Mouse (Mus musculus) C2C12 (cell line): ENCODE results near the gene Cfb. TPM values are rescaled to one million over a fixed set of nuclear protein-coding genes. Genes with fewer than 3 reads are reported as not detected.

Source experiments
- H3K27me3 ChIP-seq: one replicate; pipeline ENCODE4 v1.6.1; 2011; ENCODE audit not compliant: control insufficient read depth, insufficient read depth, insufficient read length
- H3K36me3 ChIP-seq: one replicate; pipeline ENCODE4 v1.6.1; 2011; ENCODE audit not compliant: control insufficient read depth, insufficient read depth
- H3K4me3 ChIP-seq: one replicate; pipeline ENCODE4 v1.5.1; 2011; ENCODE audit warnings: mild to moderate bottlenecking, control low read depth; ENCODE audit not compliant: poor library complexity, insufficient read depth, severe bottlenecking
- H3K79me2 ChIP-seq: one replicate; pipeline ENCODE4 v1.6.1; 2011; ENCODE audit not compliant: control insufficient read depth, insufficient read depth
- H3K79me3 ChIP-seq: one replicate; pipeline ENCODE4 v1.6.1; 2011; ENCODE audit warnings: low read depth, control low read depth
- H3ac ChIP-seq: one replicate; pipeline ENCODE3; 2011; ENCODE audit warnings: low read depth; ENCODE audit not compliant: control insufficient read depth, insufficient read length
- CEBPB ChIP-seq: IDR thresholded peaks from one replicate; pipeline ENCODE4 v1.6.1; 2011; ENCODE audit warnings: low read depth, mild to moderate bottlenecking, control low read depth, moderate library complexity
- CTCF ChIP-seq: IDR thresholded peaks from one replicate; pipeline ENCODE4 v1.5.1; 2011; ENCODE audit not compliant: control insufficient read depth, insufficient read depth, insufficient read length
- FOSL1 ChIP-seq: IDR thresholded peaks from one replicate; pipeline ENCODE4 v1.8.0; 2011; ENCODE audit warnings: mild to moderate bottlenecking, low read length; ENCODE audit not compliant: poor library complexity, insufficient read depth, severe bottlenecking
- MAX ChIP-seq: IDR thresholded peaks from one replicate; pipeline ENCODE4 v1.6.1; 2011; ENCODE audit warnings: mild to moderate bottlenecking, control low read depth
- MYOD1 ChIP-seq: IDR thresholded peaks from one replicate; pipeline ENCODE4 v1.6.1; 2011; ENCODE audit warnings: low read depth; ENCODE audit not compliant: control insufficient read depth, insufficient read length
- MYOG ChIP-seq: IDR thresholded peaks from one replicate; pipeline ENCODE4 v1.6.1; 2011; ENCODE audit not compliant: control insufficient read depth, insufficient read length; ENCODE audit errors: extremely low read depth
- USF1 ChIP-seq: IDR thresholded peaks from one replicate; pipeline ENCODE4 v1.6.1; 2011; ENCODE audit warnings: low read depth, mild to moderate bottlenecking, control low read depth, moderate library complexity
- polyA plus RNA-seq: library from polyadenylated mRNA; unstranded; fragments of >200 nt; fragmentation: generic; extraction: Trizol; gene quantifications from one replicate; pipeline ENCODE4 v1.2.1, GENCODE M21; 2012; ENCODE audit warnings: missing spikeins

The Cfb gene
- polyA plus RNA-seq, 1 experiment = 0.28 TPM

GRCm38 (mm10) chr17:34895724-34896123 lies 33.4 kb upstream of the Cfb start:
- H3K4me3 ChIP-seq = no peak overlapping the region

GRCm38 (mm10) chr17:34894801-34895530 lies 32.6 kb upstream of the Cfb start:
- Histone ChIP-seq H3K27me3 (no peaks in the 10 kb centered on the region), H3K79me2 (peaks cover 42% of the 10 kb centered on the region), H3ac (peak overlapping the region; percentile 72), H3K79me3 (peaks cover 9% of the 10 kb centered on the region), H3K36me3 (no peaks in the 10 kb centered on the region), H3K4me3 (peak overlapping the region; percentile 61)
- TF ChIP-seq MAX (peak; percentile 7), CEBPB (no peak), MYOG (no peak)

More at GRCm38 (mm10) chr17:34895724-34896123, 33.4 kb upstream of the Cfb start:
- Histone ChIP-seq H3ac (no peak overlapping the region), H3K27me3 (no peaks in the 10 kb centered on the region), H3K79me2 (peaks cover 49% of the 10 kb centered on the region), H3K79me3 (peaks cover 16% of the 10 kb centered on the region), H3K36me3 (no peaks in the 10 kb centered on the region)
- no peak for TF ChIP-seq MAX
- TF ChIP-seq FOSL1 = no peak
- no peak for TF ChIP-seq MYOD1
- TF ChIP-seq CTCF = no peak
- no peak for TF ChIP-seq USF1
- TF ChIP-seq CEBPB = no peak
- TF ChIP-seq MYOG = no peak

- H3K27me3 ChIP-seq = no peaks in the 10 kb centered on the region
- peak overlapping the region; percentile 46 for H3ac ChIP-seq
- H3K79me3 ChIP-seq = peaks cover 2% of the 10 kb centered on the region
- no peaks in the 10 kb centered on the region for H3K36me3 ChIP-seq
- H3K4me3 ChIP-seq = peak overlapping the region; percentile 61
- H3K79me2 ChIP-seq = peaks cover 33% of the 10 kb centered on the region
- TF ChIP-seq MYOD1 (peak; percentile 63), CTCF (no peak), CEBPB (peak; percentile 58)
Observed at GRCm38 (mm10) chr17:34894074-34894597, 31.8 kb upstream of the Cfb start.

GRCm38 (mm10) chr17:34893072-34893824 lies 30.9 kb upstream of the Cfb start:
- TF ChIP-seq CEBPB (no peak), USF1 (no peak), CTCF (no peak), FOSL1 (no peak), MYOG (no peak), MYOD1 (no peak), MAX (no peak)
- Histone ChIP-seq H3K27me3 (no peaks in the 10 kb centered on the region), H3K4me3 (no peak overlapping the region), H3ac (no peak overlapping the region), H3K79me2 (peaks cover 28% of the 10 kb centered on the region), H3K79me3 (peaks cover 1% of the 10 kb centered on the region), H3K36me3 (no peaks in the 10 kb centered on the region)

GRCm38 (mm10) chr17:34891377-34891776 lies 29.1 kb upstream of the Cfb start:
- Histone ChIP-seq H3K79me3 (no peaks in the 10 kb centered on the region), H3K79me2 (peaks cover 15% of the 10 kb centered on the region), H3K27me3 (no peaks in the 10 kb centered on the region), H3ac (no peak overlapping the region), H3K36me3 (no peaks in the 10 kb centered on the region), H3K4me3 (no peak overlapping the region)
- no peak for TF ChIP-seq MYOD1
- no peak for TF ChIP-seq CEBPB
- no peak for TF ChIP-seq CTCF
- TF ChIP-seq MAX = no peak
- no peak for TF ChIP-seq MYOG
- TF ChIP-seq USF1 = no peak
- TF ChIP-seq FOSL1 = no peak
